Mouse (Mus musculus): ENCODE results near the gene Tmsb10. TPM values are rescaled to one million over a fixed set of nuclear protein-coding genes. Genes with fewer than 3 reads are reported as not detected.

The Tmsb10 gene
- 100 to 1,000 TPM in 1 of 4 experiments, 10 to 100 TPM in 3; 69.4 to 102 (median 73.2) TPM for total RNA-seq (2022)

DNA sequence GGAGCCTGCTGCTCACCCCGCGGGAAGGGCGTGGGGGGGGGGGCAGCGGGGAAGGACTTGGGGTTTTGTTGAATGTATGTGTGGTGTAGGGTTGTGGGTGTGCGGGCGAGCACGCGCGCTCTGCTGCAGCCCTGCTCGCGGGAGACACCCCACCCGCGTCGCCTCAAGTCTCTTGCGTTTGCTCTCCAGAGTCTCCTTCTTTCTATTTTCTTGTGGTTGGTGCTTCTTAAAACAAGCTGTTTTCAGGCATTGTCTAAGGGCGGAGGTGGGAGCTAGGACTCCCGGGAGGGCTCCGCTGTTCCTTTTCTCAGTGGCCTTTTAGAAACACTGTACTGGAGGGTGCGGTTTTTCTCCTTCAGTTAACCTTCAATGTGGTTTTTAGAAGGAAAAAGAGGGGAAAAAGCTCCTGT is at the start of gene Tmsb10:
Tmsb10 (minus strand) TSS at position 87 of the 410 bp plus-strand sequence.
- no peak for DNase-seq (ENCODE audit: low spot score)

- DNase-seq (ENCODE audit: low spot score): no peak
Observed at GRCm38 (mm10) chr6:73003601-73004000, 45.1 kb upstream of the Tmsb10 start.

- no peak for DNase-seq (ENCODE audit: low spot score)
Observed at GRCm38 (mm10) chr6:73002391-73002790, 43.8 kb upstream of the Tmsb10 start.

GRCm38 (mm10) chr6:72998809-72999208 is 40.3 kb upstream of the Tmsb10 start:
- no peak for DNase-seq (ENCODE audit: low spot score)

- no peak for DNase-seq (ENCODE audit: low spot score)
Observed at GRCm38 (mm10) chr6:72993688-72994082, 35.1 kb upstream of the Tmsb10 start.

DNA sequence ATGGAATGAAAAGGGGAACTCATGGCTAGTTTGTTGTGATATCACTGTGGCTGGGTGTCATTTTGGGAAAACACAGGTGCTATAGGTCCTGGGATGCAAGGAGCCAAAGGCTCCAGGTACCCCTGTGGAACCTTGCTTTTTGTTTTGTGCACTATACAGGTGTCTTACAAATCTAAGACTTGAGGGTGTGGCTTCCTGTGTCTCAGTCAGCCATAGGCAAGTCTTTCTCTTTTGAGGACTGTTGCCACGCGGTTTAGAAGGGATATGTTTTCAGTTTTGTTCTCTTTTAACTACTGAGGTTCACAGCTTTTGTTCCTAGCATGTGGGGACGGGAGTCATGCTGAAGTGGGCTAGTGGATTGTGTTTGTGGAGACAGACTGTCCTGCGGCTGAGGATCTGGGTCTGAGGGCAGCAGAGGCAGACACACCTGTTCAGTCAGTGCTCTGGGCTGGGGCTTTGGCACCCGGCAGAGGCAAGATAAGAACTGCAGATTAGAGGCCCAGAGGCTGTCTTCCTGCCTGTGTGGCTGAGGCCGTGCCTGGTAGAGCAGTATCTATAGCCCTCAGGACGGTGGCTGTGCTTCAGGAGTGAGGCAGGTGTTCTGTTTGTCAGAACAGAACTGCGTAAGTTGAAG is 34.6 kb upstream of the Tmsb10 start:
- DNase-seq (ENCODE audit: low spot score): no peak

- no peak for DNase-seq (ENCODE audit: low spot score)
Observed at GRCm38 (mm10) chr6:72990206-72990605, 31.7 kb upstream of the Tmsb10 start.

- DNase-seq (ENCODE audit: low spot score): no peak
Observed at GRCm38 (mm10) chr6:72989028-72989736, 30.6 kb upstream of the Tmsb10 start.

DNA sequence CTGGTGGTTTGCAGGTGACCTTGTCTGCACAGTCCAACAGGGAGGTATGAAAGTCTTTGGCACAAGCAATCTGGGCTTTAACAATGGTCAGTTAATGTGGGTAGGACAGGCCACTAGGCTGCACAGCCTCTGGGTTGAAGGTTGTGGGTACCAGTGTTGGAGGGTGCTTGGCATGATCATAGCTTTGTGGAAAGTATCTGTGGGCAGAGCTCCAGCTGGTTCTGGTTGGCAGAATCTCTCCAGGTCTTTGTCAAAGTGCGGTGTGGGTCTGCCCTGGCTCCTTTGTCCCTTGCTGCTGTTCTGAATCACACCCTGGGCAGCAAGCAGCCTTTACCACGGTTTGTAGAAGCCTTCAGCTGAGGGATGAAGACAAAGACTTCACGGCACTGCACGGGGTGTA is 24.0 kb upstream of the Tmsb10 start:
- no peak for DNase-seq (ENCODE audit: low spot score)

GRCm38 (mm10) chr6:72981851-72982250 is 23.3 kb upstream of the Tmsb10 start:
- DNase-seq (ENCODE audit: low spot score): peak; percentile 30

DNA sequence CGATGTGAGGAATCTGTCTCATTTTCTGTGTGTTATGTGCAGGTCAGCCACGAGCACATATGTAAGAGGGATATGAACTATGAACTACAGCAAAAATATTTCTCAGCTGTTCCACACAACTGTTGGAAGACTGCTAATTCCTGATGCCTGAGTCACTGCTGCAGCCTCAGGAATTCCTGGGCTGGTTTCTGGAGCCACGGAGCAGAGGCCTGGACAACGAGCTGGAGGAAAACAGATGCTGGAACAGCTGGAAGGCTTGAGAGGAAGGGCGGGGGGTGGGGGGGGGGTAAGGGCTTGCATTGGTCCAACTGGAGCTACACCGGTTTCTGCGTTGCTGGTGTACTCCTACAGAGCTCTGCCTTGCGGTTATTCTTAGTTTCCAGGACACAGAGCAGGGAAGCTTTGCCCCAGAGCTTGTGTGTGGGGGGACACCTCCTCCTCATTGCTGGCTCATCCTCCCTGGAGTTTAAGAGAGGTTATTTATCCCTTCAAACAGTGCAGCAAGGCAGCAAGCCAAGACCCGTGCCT is 22.6 kb upstream of the Tmsb10 start:
- DNase-seq (ENCODE audit: low spot score): peak; percentile 71

- DNase-seq (ENCODE audit: low spot score): no peak
Observed at GRCm38 (mm10) chr6:72976866-72977265, 18.3 kb upstream of the Tmsb10 start.

- no peak for DNase-seq (ENCODE audit: low spot score)
Observed at GRCm38 (mm10) chr6:72971074-72971473, 12.5 kb upstream of the Tmsb10 start.

DNA sequence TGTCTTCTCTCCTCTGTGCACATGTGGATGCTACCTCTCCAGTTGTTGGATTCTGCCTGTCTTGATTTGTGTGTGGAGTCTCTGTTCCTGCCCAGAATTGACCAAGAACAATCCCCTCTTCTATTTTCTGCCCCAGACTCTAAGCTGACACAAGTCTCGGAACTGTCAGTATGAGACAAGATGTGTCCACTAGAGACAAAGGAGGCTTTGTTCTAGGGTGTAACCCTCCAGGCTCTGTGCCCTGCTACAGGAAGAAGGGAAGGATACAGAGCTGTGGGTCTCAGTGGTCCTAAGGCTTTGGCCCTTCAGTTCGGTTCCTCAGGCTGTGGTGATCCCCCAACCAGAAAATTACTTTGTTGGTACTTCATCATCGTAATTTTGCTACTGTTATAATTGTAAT is 11.2 kb upstream of the Tmsb10 start:
- DNase-seq (ENCODE audit: low spot score): no peak

DNA sequence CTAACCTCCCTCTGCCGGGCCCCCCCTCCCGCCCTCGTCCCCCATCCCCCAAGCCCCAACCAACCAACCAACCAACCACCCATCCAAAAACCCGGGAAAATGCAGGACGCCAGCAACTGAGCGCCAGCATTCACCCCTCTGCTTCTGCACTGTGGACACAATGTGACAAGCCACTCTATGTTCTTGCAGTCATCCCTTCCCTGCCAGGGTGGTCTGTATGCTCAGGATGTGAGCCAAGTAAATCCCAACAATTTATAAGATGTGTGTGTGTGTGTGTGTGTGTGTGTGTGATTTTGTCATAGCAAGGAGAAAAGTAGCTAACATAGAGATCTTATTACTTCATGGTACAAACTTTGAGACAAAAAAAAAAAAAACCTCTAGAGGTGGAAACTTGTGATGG is 6.7 kb upstream of the Tmsb10 start:
- DNase-seq (ENCODE audit: low spot score): no peak

GRCm38 (mm10) chr6:72962281-72962741 is 3.8 kb upstream of the Tmsb10 start:
- DNase-seq (ENCODE audit: low spot score): no peak

- DNase-seq (ENCODE audit: low spot score): no peak
Observed at GRCm38 (mm10) chr6:72961603-72962002, 3.1 kb upstream of the Tmsb10 start.

DNA sequence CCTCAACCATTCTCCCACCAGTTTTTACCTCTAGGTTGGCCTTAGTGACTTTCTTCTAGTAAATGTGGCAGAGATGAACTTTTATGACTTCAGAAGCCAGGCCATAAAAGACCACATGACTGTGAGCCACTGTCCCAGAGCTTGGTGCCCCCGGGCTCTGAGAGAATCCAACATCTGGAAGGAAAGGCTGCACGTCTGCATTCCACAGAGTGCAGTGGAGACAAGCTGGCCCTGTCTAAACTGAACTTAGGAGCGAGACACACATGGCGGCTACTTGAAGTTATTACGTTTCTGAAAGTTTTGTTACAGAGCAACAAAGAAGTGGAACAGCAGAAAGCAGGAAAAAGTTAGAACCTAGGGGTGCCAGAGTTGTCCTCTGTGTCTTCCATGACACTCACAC is 2.1 kb upstream of the Tmsb10 start:
- DNase-seq (ENCODE audit: low spot score): no peak

- no peak for DNase-seq (ENCODE audit: low spot score)
Observed at GRCm38 (mm10) chr6:72959175-72959574, 627 bp upstream of the Tmsb10 start.

- DNase-seq (ENCODE audit: low spot score): peak; percentile 84
Observed at GRCm38 (mm10) chr6:72957676-72958641, 589 bp downstream of the Tmsb10 start.

- no peak for DNase-seq (ENCODE audit: low spot score)
Observed at GRCm38 (mm10) chr6:72957093-72957435, 1.5 kb downstream of the Tmsb10 start.
